Mouse (Mus musculus) cerebral cortex, adult 2 months (tissue): ENCODE data around the gene Ttc7.

Experiments
- WGBS: fragments of 180-500 bp; shearing (Covaris S2); methylation state at CpG from one replicate; pipeline ENCODE4 v1.1.7; 2018; 5-methylcytosine and 5-hydroxymethylcytosine counted together

Gene Ttc7

GRCm38 (mm10) chr17:87282706-87283053 lies at the start of gene Ttc7:
Gene Ttc7 (plus strand): TSS chr17:87282886.
- WGBS: under 1% methylated on average over 30 of the region's 38 CpGs

- 91% methylated on average over 6 of the region's 6 CpGs for WGBS
Measured at GRCm38 (mm10) chr17:87235019-87235418, 47.7 kb upstream of the Ttc7 start.

DNA sequence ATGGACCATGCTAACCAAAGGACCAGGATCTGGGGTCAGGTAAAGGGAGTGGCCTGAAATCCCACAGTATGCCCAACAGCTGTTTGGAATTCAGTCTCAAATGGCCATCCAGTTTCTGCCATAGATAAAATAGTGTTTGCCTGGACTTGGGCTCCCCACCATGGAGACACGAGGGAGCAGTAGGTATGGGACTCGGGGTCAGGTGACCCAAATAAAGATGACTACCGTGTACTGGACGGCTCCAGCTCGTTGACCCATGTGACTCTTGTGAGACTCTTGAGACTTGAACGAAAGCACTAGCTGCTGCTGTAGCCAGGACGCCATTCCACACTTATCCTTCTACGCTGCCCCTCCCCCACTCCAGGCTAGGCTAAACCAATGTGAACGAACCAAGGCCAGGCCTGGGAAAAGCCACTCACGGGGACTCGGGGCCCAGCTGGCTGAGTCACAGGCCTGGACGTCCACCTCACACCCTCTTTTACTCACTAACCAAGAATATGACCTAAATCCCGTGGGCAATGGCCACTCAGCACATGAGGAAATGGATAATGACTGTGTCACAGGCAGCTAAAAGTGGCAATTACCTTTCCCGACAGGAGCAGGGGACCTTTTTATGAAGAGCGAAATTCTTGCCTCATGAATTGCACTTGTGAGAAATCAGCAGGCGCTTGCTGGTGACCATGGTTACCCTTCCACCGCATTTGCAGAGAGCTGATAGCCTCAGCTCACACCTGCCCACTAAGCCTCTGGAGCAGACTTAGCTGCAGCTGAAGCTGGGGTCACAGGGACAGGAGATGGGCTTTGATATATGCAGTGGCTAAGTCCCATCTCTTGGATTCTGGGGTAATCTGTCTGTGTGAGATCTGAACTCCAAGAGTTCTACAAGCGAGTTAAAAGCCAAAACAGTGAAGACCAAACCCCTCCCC lies 45.7 kb upstream of the Ttc7 start:
- 68% methylated on average over 18 of the region's 18 CpGs for WGBS

DNA sequence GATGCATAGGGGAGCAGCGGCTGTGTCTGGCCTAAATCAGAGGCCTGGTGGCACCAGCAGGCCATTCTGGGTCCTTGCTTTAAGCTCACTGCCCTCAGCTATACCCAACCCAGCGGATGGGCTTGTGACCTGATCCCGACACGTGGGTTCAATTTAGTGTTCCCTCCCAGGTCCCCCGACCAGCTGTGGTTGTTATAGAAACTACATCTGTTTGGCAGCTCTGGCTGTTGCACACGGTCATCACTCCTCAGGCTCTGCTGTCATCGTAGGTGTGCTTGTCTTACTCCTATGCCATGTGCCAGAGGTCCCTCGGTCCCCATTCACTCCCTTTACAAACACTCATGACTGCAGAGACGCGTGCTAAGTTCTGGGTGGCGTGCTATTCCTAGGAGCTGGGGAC lies 44.9 kb upstream of the Ttc7 start:
- 94% methylated on average over 11 of the region's 11 CpGs for WGBS

- WGBS: 87% methylated on average over 9 of the region's 9 CpGs
Measured at GRCm38 (mm10) chr17:87246103-87246502, 36.6 kb upstream of the Ttc7 start.

DNA sequence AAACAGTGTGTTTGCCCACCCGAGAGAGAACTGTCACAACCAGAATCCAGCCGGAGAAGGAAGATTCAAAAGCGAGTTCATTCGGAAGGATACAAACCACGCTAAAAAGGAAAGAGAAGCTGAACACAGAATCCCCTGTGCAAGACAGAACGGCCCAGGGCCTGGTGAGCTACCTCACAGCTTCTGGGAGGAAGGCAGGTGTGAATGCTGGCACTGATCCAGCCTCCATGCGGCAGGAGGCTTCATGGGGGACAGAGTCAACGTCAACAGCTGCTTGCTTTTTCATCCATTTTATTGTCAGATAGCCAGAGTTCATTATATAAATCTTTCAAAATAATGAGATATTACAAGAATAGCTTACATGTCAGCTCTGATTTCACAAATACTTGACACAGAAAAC lies 28.3 kb upstream of the Ttc7 start:
- 76% methylated on average over 8 of the region's 8 CpGs for WGBS

- 91% methylated on average over 16 of the region's 16 CpGs for WGBS
Measured at GRCm38 (mm10) chr17:87255672-87256071, 27.0 kb upstream of the Ttc7 start.

GRCm38 (mm10) chr17:87263401-87263800 lies 19.3 kb upstream of the Ttc7 start:
- 78% methylated on average over 6 of the region's 6 CpGs for WGBS

GRCm38 (mm10) chr17:87264054-87264830 lies 18.4 kb upstream of the Ttc7 start:
- WGBS: 80% methylated on average over 11 of the region's 11 CpGs

DNA sequence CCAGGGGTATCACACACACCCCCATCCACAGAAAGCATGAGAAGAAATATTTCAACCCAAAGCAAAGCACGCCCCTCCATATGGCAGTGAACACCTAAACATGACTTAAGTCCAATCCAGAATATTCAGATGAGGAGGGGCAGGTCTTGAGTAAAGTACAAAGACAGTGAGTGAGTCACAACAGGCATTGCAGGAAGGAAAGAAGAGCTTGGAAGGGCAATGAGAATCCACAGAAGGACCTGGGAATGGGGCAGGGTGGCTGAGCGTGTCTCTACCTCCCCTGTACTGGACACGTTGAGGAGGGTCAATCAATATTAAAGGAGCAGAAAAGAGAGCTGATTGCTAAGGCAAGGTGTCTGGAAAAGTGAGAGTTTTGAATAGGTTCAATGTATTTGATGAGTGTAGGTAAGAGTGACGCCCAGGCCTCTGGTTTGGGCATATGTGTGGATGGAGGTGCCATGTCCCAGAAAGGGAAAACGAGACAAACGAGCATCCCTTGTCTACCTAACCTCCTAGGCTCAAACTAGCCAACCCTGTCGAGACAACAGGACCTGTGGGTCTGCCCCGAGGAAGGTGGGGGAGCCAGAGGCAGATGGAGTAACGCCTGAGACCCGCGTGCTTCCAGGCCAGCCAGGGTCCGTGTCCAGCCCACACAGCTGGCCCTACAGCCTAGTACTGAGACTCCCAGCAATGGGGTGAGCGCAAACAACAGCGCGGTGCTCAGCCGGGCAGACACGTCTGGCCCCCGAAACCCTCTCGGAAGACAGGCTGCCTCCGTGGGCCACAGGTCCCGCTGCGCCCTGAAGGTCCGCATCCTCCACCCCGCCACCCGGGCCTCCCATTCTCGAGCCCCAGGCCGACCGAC lies 17.5 kb upstream of the Ttc7 start:
- 5% methylated on average over 28 of the region's 28 CpGs for WGBS

- 1% methylated on average over 41 of the region's 41 CpGs for WGBS
Measured at GRCm38 (mm10) chr17:87265792-87266186, 16.9 kb upstream of the Ttc7 start, which contains the start of gene Mcfd2. Gene Mcfd2 (minus strand): TSS chr17:87265935.

GRCm38 (mm10) chr17:87269454-87269853 lies 13.2 kb upstream of the Ttc7 start:
- 38% methylated on average over 6 of the region's 6 CpGs for WGBS

GRCm38 (mm10) chr17:87275363-87276341 lies 7.0 kb upstream of the Ttc7 start:
- WGBS: 71% methylated on average over 15 of the region's 15 CpGs

- WGBS: 2% methylated on average over 44 of the region's 44 CpGs
Measured at GRCm38 (mm10) chr17:87282007-87282705, 530 bp upstream of the Ttc7 start.

DNA sequence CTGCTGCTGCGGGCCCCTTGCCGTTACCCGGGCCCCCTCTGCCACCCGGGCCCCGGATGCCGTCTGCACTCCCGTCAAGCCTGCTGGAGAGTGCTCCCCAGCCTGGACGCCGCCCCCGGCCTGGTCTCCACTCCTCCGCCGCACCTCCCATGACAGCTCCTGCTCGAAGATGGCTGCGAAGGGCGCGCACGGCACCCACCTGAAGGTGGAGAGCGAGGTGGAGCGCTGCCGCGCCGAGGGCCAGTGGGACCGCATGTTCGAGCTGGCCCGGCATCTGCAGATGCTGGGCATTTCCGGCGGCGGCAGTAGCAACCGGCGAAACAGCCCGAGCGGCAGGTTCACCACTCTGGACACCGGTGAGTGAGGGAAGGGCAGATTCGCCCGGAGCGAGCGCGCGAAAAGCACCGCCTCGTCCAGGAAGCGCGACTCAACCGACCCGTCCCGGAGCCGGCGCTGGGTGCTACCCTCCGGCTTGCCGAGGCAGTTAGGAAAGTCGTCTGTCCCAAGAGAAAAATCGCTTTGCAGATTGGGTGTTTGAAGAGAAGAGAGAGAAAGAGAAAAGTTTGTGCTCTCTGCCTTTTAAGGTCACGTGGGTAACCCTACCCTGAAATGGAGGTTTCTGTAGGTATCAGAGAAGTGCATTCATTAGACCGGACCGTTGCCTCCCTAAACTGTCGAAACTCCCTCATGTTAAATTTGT lies 519 bp downstream of the Ttc7 start:
- WGBS: under 1% methylated on average over 56 of the region's 56 CpGs

- WGBS: 27% methylated on average over 21 of the region's 21 CpGs
Measured at GRCm38 (mm10) chr17:87283755-87284481, 1.2 kb downstream of the Ttc7 start.

- WGBS: 83% methylated on average over 7 of the region's 7 CpGs
Measured at GRCm38 (mm10) chr17:87284482-87285040, 1.9 kb downstream of the Ttc7 start.

DNA sequence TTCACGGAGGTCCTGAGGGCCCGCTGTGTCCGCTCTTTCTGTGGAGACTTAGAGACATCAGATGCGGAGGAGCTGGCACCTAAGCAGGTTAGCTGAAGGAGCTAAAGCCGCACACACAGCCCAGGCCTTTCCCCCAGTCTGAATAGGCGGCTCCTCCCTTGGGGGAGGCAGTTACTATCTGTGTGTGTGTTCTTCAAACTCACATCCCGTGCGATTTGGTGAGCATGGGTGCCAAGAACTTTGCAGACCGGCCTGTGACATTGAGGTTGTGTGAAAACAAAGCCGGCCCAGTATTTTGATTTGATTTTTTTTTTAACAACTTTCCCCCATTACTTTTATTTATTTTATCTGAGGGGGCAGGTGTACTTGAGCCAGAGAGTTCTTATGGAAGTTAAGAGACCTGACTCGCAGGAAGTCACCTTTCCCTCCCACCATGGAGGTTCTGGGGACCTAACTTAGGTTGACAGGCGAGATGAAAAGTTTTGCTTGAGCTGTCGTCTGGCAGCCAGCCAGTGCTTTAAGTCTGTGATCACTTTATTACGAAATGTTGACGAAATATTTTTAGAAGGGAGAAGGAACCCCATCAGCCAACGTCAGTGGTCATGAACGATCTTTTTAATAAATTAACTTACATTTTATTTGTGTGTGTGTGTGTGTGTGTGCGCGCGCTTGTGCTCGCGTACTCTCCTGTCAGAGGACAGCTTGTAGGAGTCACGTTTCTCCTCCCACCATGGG lies 3.2 kb downstream of the Ttc7 start:
- WGBS: 88% methylated on average over 23 of the region's 23 CpGs
